In genomic region chr6:61491979-61492821, GRCm38 (mm10) we compare ENCODE assay signal across 17 mouse cellular contexts.
DNase-seq lines count a peak whose midpoint lies in the region; ATAC-seq and TF ChIP-seq lines count a peak whose summit lies in the region.
"Had no signal": no experiment of that assay in that cellular context is flagged by ENCODE, and none has a peak within 500 bp of the region (broad histone marks: within the 10 kb centered on the region; RNA-seq: fewer than 3 reads in every experiment).

No protein-coding gene starts in this region.

- H3K4me3 ChIP-seq in kidney, adult 2 months (ENCODE audit: insufficient read depth, low read depth, low read length), result no peak overlapping the region
- no peak overlapping the region for H3K4me3 ChIP-seq in kidney, embryonic 14.5 days (ENCODE audit: low read length)
- H3K4me3 ChIP-seq in forebrain, embryonic 14.5 days (ENCODE audit: low read depth, low read length), result no peak overlapping the region
- no peak overlapping the region for H3K4me3 ChIP-seq in hindbrain, embryonic 15.5 days
- no peak overlapping the region for H3K4me3 ChIP-seq in neural tube, embryonic 14.5 days (ENCODE audit: low read depth, low read length)
- H3K4me3 ChIP-seq in thymus, adult 2 months (ENCODE audit: control insufficient read depth, insufficient read depth, low read length), result no peak overlapping the region
- H3K4me3 ChIP-seq: embryonic facial prominence, embryonic 10.5 days; left cerebral cortex, adult 2 months; limb, embryonic 12.5 days; liver, embryonic 13.5 days; lung, embryonic 15.5 days had no signal

- H3K27me3 ChIP-seq in kidney, adult 2 months (replicated peaks; ENCODE audit: control insufficient read depth, insufficient read depth, low read length), result no peaks in the 10 kb centered on the region
- H3K27me3 ChIP-seq in kidney, embryonic 14.5 days (ENCODE audit: control insufficient read depth, insufficient read depth, low read length), result no peaks in the 10 kb centered on the region
- H3K27me3 ChIP-seq in forebrain, embryonic 14.5 days (replicated peaks; ENCODE audit: control insufficient read depth, insufficient read depth, low read length), result no peaks in the 10 kb centered on the region
- no peaks in the 10 kb centered on the region for H3K27me3 ChIP-seq in hindbrain, embryonic 15.5 days
- H3K27me3 ChIP-seq in neural tube, embryonic 14.5 days (ENCODE audit: control insufficient read depth, insufficient read depth, low read length), result no peaks in the 10 kb centered on the region
- H3K27me3 ChIP-seq in thymus, adult 2 months (ENCODE audit: control insufficient read depth, insufficient read depth, low read length), result no peaks in the 10 kb centered on the region
- H3K27me3 ChIP-seq: limb, embryonic 12.5 days; liver, embryonic 13.5 days; lung, embryonic 15.5 days had no signal

- H3K9me3 ChIP-seq in kidney, embryonic 14.5 days (ENCODE audit: control insufficient read depth, low read length), result no peaks in the 10 kb centered on the region
- H3K9me3 ChIP-seq in forebrain, embryonic 14.5 days (replicated peaks; ENCODE audit: control insufficient read depth, low read length), result no peaks in the 10 kb centered on the region
- H3K9me3 ChIP-seq in hindbrain, embryonic 15.5 days, result no peaks in the 10 kb centered on the region
- no peaks in the 10 kb centered on the region for H3K9me3 ChIP-seq in neural tube, embryonic 14.5 days (ENCODE audit: control insufficient read depth, low read length)
- H3K9me3 ChIP-seq: embryonic facial prominence, embryonic 10.5 days; limb, embryonic 12.5 days; liver, embryonic 13.5 days; lung, embryonic 15.5 days had no signal

- no peaks in the 10 kb centered on the region for H3K36me3 ChIP-seq in kidney, adult 2 months (ENCODE audit: control insufficient read depth, insufficient read depth, low read length)
- H3K36me3 ChIP-seq in kidney, embryonic 14.5 days (ENCODE audit: control insufficient read depth, insufficient read depth, low read length), result no peaks in the 10 kb centered on the region
- H3K36me3 ChIP-seq in forebrain, embryonic 14.5 days (ENCODE audit: control insufficient read depth, insufficient read depth, low read length), result no peaks in the 10 kb centered on the region
- H3K36me3 ChIP-seq in hindbrain, embryonic 15.5 days, result no peaks in the 10 kb centered on the region
- H3K36me3 ChIP-seq in neural tube, embryonic 14.5 days (ENCODE audit: control insufficient read depth, insufficient read depth, low read length), result no peaks in the 10 kb centered on the region
- H3K36me3 ChIP-seq in thymus, adult 2 months (ENCODE audit: control insufficient read depth, insufficient read depth, low read length), result no peaks in the 10 kb centered on the region
- H3K36me3 ChIP-seq: embryonic facial prominence, embryonic 10.5 days; limb, embryonic 12.5 days; liver, embryonic 13.5 days; lung, embryonic 15.5 days had no signal

- WGBS in kidney, adult 2 months, result 61% methylated on average over 4 of the region's 4 CpGs
- 56% methylated on average over 4 of the region's 4 CpGs for WGBS in kidney, embryonic 14.5 days
- 32% methylated on average over 4 of the region's 4 CpGs for WGBS in forebrain, embryonic 14.5 days
- WGBS in hindbrain, embryonic 15.5 days, result 43% methylated on average over 4 of the region's 4 CpGs
- WGBS in neural tube, embryonic 14.5 days, result 26% methylated on average over 4 of the region's 4 CpGs
- WGBS in thymus, adult 2 months, result 95% methylated on average over 4 of the region's 4 CpGs

- DNase-seq in kidney, adult 2 months, result peak; percentile 12
- peak; percentile 77 for DNase-seq in forebrain, embryonic 14.5 days (ENCODE audit: low spot score)
- no peak for DNase-seq in thymus, adult 2 months
- DNase-seq in B cell, adult 2 months, result no peak
- DNase-seq: cerebellum, postnatal 10 days; gastrocnemius, postnatal 36 days; heart, postnatal 14 days; liver, embryonic 13.5 days had no signal

- TF ChIP-seq CTCF in kidney, adult 2 months (conservative IDR thresholded peaks at IDR 0.05; ENCODE audit: insufficient read depth, insufficient read length, low read depth, low read length), result no peak
- no peak for TF ChIP-seq CTCF in thymus, adult 2 months (IDR thresholded peaks at IDR 0.05; ENCODE audit: borderline replicate concordance, control insufficient read depth, extremely low read depth, insufficient read depth, low read length, poor library complexity)

- no peak overlapping the region for H3K4me2 ChIP-seq in kidney, embryonic 14.5 days (replicated peaks; ENCODE audit: low read depth, low read length)
- H3K4me2 ChIP-seq in forebrain, embryonic 14.5 days (ENCODE audit: low read length), result no peak overlapping the region
- no peak overlapping the region for H3K4me2 ChIP-seq in hindbrain, embryonic 15.5 days
- H3K4me2 ChIP-seq in neural tube, embryonic 14.5 days (ENCODE audit: low read depth, low read length), result no peak overlapping the region
- H3K4me2 ChIP-seq: heart, embryonic 11.5 days; limb, embryonic 12.5 days; liver, embryonic 13.5 days; lung, embryonic 15.5 days had no signal

- no peaks in the 10 kb centered on the region for H3K4me1 ChIP-seq in kidney, adult 2 months (ENCODE audit: control insufficient read depth, insufficient read depth, low read length)
- no peaks in the 10 kb centered on the region for H3K4me1 ChIP-seq in kidney, embryonic 14.5 days (ENCODE audit: control insufficient read depth, insufficient read depth, low read length)
- H3K4me1 ChIP-seq in forebrain, embryonic 14.5 days (ENCODE audit: control insufficient read depth, insufficient read depth, low read length), result peaks cover 7% of the 10 kb centered on the region
- H3K4me1 ChIP-seq in hindbrain, embryonic 15.5 days (replicated peaks), result peaks cover 6% of the 10 kb centered on the region
- no peaks in the 10 kb centered on the region for H3K4me1 ChIP-seq in neural tube, embryonic 14.5 days (ENCODE audit: control insufficient read depth, insufficient read depth, low read length)
- no peaks in the 10 kb centered on the region for H3K4me1 ChIP-seq in thymus, adult 2 months (replicated peaks; ENCODE audit: control insufficient read depth, insufficient read depth, low read length)
- H3K4me1 ChIP-seq: embryonic facial prominence, embryonic 10.5 days; limb, embryonic 12.5 days; liver, embryonic 13.5 days; lung, embryonic 15.5 days had no signal

- no peak for ATAC-seq in kidney, embryonic 14.5 days (ENCODE audit: low FRiP score, low TSS enrichment)
- ATAC-seq in forebrain, embryonic 14.5 days, result peak; percentile 93
- ATAC-seq in hindbrain, embryonic 15.5 days (ENCODE audit: low FRiP score, low read depth), result peak; percentile 48; the same call in 1 of the 2 replicates
- ATAC-seq in neural tube, embryonic 14.5 days (ENCODE audit: low read depth), result peak; percentile 82; the same call in 1 of the 2 replicates

- H3K27ac ChIP-seq in kidney, adult 2 months (ENCODE audit: insufficient read depth, low read depth, low read length), result no peak overlapping the region
- no peak overlapping the region for H3K27ac ChIP-seq in kidney, embryonic 14.5 days (ENCODE audit: low read depth, low read length)
- no peak overlapping the region for H3K27ac ChIP-seq in forebrain, embryonic 14.5 days (ENCODE audit: low read depth, low read length)
- H3K27ac ChIP-seq in hindbrain, embryonic 15.5 days (replicated peaks), result no peak overlapping the region
- H3K27ac ChIP-seq in neural tube, embryonic 14.5 days (ENCODE audit: low read depth, low read length), result no peak overlapping the region
- H3K27ac ChIP-seq in thymus, adult 2 months (ENCODE audit: control insufficient read depth, insufficient read depth, low read length), result no peak overlapping the region
- H3K27ac ChIP-seq: embryonic facial prominence, embryonic 10.5 days; kidney, postnatal 0 days; left cerebral cortex, adult 2 months; limb, embryonic 12.5 days; liver, embryonic 13.5 days; lung, embryonic 15.5 days had no signal

- TF ChIP-seq POLR2A in kidney, adult 2 months (IDR thresholded peaks at IDR 0.05; ENCODE audit: low read depth, low read length), result no peak
- no peak for TF ChIP-seq POLR2A in thymus, adult 2 months (IDR thresholded peaks at IDR 0.05; ENCODE audit: control insufficient read depth, extremely low read depth, insufficient read depth, low read length, poor library complexity)

- H3K9ac ChIP-seq in kidney, embryonic 14.5 days (ENCODE audit: low read depth, low read length), result no peak overlapping the region
- no peak overlapping the region for H3K9ac ChIP-seq in forebrain, embryonic 14.5 days (ENCODE audit: low read length)
- H3K9ac ChIP-seq in hindbrain, embryonic 15.5 days, result no peak overlapping the region
- H3K9ac ChIP-seq in neural tube, embryonic 14.5 days (replicated peaks; ENCODE audit: low read depth, low read length), result no peak overlapping the region
- H3K9ac ChIP-seq: limb, embryonic 12.5 days; liver, embryonic 13.5 days; lung, embryonic 15.5 days had no signal

Comparison
In these comparisons a context has a peak if more than half of its experiments do, and no peak if none do; other contexts are left out.
1. DNase-seq: peak in kidney, adult 2 months (single experiment) and forebrain, embryonic 14.5 days (single experiment); none in thymus, adult 2 months (single experiment) and B cell, adult 2 months (0 of 2).